Mouse (Mus musculus) ES-CJ7 (cell line): ENCODE measurements at regions not wholly inside any gene's neighbourhood (a gene's known extent, or its start where the extent isn't known, plus 50 kb on each side); places are given as distances from the start of the nearest gene placed in this dataset.

Source experiments
- DNase-seq: peaks from one replicate; pipeline ENCODE4 v3.0.0; 2011; ENCODE audit warnings: low read depth, low spot score

DNA sequence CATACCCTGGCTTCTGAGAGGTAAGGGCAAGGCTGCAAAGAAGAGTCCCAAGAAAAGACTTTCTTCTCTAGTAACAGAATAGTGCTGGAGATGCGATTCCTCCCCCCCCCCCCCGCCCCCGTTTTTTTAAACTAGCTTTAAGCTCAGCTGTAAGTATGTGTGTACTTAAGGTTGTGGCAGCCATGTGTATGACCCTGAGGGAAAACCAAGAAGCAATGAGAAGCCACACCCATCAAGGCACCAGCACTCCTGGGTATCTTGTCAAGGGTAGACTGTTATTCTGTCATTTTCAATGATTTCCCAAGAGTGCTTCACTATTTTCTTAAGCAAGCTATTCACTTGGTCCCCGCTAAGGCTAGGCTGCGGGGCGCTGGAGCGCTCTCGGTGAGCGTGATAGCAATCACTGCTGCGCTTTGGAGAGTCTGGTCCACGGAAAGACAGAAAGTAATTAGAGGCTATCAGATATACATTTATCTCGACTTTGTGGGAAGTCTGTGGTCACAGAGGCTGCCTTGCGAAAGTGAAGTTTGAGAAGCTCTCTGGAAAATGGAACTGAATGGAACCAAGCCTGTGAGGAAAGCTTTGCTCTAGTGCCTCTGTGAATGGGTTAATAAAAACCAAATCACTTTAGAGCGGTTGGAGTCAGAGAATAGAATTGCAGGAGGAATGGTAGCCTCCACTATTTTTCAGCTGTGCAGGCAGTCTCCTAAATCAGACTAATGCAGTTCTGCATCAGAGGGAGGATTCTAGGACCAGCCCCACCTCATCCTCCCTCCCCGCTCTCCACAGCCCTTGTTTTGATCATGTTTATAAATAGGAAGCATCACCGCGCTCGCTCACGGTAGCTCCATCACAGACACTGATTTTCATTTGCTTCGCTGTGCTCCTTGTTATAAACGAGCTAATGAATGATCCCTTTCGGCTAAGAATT, 114.8 kb upstream of the Bmp2 start:
- DNase-seq, result no peak

- no peak for DNase-seq
Observed at GRCm38 (mm10) chr2:133438018-133438417, 113.9 kb upstream of the Bmp2 start.

DNA sequence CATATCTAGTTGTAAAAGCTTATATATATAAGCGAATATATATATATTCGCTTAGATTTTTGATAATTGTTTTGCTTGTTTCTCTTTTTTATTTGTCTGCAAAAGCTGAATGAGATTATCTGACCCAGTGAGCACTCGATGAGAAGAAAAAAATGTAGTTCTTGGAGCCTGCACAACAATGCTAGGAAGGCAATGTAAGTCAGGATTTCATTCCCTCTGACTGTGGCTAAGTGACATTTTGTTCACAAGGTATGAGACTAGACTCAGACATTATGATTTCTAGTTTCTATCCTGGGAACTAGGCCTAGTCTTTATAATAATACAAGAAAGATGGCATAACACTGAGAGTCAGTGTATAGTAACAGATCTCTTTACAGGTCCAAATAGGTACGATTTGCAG, 108.9 kb upstream of the Bmp2 start:
- DNase-seq, result no peak

- DNase-seq, result no peak
Observed at GRCm38 (mm10) chr2:133443490-133443889, 108.5 kb upstream of the Bmp2 start.

GRCm38 (mm10) chr2:133452947-133453346, 99.0 kb upstream of the Bmp2 start:
- DNase-seq, result no peak

DNA sequence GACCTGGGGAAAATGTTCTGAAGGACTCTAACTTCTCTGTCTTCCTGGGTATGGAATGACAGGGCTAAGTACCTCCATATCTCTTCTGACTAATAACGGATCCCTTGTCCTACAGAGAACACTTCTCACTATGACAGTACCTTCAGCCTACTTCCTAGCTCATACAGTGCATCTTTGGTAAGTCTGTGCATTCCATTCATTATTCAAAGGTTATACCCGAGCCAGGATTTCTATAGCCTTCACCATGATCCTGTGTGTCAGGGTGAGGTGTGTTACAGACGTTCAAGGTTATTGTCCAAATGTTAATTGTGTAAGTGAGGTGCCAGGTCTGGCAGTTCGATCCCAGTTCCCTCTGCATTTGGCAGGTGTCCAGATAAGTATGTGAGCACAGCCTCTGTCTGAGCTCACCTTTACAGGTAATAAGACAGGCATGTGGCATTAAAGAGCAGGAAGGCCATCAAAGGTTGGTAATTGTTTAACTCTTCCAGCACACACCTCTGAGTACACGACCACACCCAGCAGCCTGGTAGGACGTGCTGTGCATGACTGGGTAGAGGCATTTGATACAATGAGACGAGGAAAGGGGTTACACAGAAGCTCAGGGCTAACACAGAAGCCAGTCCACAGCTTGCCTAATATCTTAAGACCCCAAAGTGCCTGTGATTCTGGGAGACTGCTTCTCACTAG, 96.3 kb upstream of the Bmp2 start:
- no peak for DNase-seq

DNA sequence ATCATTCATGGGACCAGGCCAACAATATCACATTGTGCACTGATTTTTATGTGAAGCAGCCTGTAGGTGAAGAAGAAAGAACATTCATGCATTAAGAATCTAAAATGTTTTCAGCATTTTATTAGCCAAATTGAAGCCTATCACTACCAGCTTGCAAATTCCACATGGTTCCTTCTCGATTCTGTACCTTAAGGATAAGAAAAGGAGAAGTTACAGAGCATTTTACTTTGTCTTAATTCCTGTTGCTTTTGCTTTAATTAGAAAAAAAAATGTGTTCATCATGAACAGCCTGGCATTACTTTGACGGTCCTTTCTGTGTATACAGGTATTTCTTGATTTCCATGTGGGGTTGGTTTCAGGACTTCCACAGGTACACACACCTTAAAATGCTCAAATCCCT, 95.2 kb upstream of the Bmp2 start:
- no peak for DNase-seq

GRCm38 (mm10) chr2:133458735-133459134, 93.2 kb upstream of the Bmp2 start:
- no peak for DNase-seq

GRCm38 (mm10) chr2:133460814-133461213, 91.1 kb upstream of the Bmp2 start:
- no peak for DNase-seq

DNA sequence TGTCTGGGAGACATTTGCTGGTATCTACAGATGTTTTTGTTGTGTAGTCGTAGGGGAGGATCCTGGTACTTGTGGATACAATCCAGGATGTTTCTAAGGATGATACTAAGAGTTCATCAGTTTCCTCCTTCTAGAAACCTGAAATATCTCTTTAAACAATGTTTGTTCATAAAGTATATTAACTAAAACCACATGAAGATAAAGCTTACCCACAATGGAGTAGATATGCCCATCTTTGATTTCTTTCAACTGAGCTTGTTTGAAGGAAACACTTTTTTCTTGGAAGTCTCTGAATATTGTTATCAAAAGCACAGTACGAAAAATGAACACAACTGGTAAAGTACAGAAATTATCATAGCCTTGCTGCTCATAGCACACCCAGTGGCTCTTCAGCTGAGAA, 89.6 kb upstream of the Bmp2 start:
- no peak for DNase-seq

- DNase-seq, result no peak
Observed at GRCm38 (mm10) chr2:133467170-133468168, 84.5 kb upstream of the Bmp2 start.

DNA sequence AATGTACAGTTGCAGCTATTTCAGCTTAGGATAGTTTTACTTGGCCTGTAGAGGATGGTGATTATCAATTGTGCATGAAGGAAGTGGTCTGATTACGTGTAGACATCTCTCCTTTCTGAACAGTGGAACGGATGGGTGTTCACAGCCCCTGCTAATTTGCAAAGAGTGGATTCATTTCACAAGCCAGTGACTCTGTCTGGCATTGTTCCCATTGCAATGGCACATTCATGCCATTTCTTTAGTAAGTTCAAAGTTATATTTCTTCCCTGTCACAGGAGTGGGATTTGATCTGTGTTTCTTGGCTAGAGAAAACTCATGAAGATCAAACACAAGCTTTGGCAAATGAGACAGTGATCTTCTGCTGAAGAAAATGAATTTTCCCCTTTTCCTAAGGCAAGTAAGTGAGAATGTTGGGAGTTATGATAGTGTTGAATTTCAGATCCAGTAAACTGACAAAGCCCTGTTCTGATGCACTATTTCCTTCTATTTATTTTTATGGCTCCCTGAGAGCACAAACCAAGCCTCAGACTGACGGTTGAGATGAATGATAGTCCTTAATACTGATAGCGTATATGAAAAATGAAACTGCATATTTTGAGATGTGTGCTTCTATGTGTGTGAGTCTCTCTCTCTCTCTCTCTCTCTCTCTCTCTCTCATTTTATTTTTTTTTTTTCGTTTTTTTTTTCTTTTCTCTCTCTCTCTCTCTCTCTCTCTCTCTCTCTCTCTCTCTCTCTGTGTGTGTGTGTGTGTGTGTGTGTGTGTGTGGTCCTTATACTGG, 78.8 kb upstream of the Bmp2 start:
- no peak for DNase-seq

GRCm38 (mm10) chr2:133474174-133474573, 77.8 kb upstream of the Bmp2 start:
- no peak for DNase-seq

GRCm38 (mm10) chr2:133480870-133481269, 71.1 kb upstream of the Bmp2 start:
- DNase-seq, result no peak

- DNase-seq, result no peak
Observed at GRCm38 (mm10) chr2:133481305-133481704, 70.7 kb upstream of the Bmp2 start.

DNA sequence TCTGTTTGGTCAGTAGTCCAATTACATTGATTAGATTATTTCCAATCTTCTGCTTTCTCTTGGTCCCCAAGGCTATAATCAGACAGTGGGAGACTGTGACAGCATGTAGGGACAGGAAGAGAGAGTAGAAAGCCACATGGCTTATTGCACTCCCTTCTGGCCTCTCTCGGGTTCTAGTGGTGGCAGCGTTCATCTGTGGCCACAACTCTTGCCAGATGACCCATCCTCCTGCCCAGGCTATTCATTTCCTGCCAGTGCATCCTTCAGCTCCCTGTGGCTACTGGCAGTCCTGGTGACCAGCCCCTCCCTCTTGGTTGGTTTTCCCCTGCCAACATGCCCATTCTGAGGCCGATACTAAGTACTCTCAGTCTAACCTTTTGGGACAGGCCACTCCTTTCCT, 70.2 kb upstream of the Bmp2 start:
- DNase-seq, result no peak

DNA sequence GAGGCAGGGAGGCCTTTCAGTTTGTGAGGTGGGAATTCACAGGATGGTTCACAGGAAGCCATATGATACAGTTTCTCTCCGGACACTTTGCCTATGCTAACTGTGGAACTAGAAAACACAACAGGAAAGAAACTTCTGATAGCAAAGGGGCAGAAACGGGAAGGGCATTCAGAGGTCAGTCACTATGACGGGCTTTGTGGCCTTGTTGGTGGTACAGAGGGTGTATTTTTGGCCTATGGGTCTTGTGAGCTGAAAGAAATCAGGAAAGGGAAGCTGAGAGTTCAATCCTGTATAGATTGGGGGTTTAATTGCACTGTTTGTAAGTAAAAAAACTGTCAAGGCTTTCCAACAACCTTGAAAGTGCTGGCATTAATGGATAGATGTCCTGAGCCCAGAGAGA, 56.5 kb upstream of the Bmp2 start:
- DNase-seq, result no peak

DNA sequence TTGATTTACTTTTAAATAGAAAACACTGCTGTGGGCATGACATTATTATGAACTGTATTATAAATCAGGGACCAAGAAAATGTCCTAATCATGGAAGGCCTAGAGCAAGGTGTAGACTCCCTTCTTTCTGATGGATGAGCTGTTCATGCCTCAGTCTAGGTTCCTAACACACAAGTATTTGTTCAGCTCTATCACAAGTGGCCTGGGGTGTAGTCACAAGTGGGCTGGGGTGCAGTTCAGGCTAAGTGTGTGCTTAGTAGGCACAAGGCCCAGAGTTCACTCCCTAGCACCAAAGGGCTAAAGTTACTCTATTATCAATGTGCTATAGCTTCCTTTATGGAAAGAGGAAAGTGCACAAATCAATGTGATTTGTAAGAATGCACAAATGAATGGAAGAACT, 55.6 kb upstream of the Bmp2 start:
- DNase-seq, result no peak

DNA sequence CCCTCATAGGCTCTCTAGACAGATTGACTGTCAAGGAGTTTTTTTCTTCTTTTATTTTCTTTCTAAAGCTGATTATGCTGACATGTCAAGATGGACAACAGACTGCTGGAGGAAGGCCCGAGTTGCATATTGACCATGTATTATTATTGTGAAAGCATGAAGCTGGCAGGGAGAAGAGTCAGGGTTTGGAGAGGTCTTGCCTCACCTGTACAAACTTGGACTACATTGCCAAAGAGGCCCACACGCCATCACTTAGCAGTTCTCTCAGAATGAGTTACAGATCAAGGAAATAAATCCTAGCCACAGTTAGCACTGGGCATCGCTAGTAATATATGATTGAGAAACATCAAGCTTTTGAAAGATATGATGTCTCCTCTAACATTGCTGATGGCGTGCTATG, 54.9 kb upstream of the Bmp2 start:
- no peak for DNase-seq

GRCm38 (mm10) chr2:133497541-133498185, 54.3 kb upstream of the Bmp2 start:
- DNase-seq, result no peak

- no peak for DNase-seq
Observed at GRCm38 (mm10) chr2:133498186-133498571, 53.8 kb upstream of the Bmp2 start.
